Mouse (Mus musculus) liver, embryonic 14.5 days (tissue): ENCODE results near the gene Pithd1.

Experiments used
- CTCF ChIP-seq: IDR thresholded peaks from 2 replicates; pipeline ENCODE4 v1.5.1; 2016; ENCODE audit warnings: antibody characterized with exemption, low read depth, control low read depth
- EP300 ChIP-seq: IDR thresholded peaks from 2 replicates; pipeline ENCODE4 v1.6.1; 2016; ENCODE audit warnings: antibody characterized with exemption, low read depth

DNA sequence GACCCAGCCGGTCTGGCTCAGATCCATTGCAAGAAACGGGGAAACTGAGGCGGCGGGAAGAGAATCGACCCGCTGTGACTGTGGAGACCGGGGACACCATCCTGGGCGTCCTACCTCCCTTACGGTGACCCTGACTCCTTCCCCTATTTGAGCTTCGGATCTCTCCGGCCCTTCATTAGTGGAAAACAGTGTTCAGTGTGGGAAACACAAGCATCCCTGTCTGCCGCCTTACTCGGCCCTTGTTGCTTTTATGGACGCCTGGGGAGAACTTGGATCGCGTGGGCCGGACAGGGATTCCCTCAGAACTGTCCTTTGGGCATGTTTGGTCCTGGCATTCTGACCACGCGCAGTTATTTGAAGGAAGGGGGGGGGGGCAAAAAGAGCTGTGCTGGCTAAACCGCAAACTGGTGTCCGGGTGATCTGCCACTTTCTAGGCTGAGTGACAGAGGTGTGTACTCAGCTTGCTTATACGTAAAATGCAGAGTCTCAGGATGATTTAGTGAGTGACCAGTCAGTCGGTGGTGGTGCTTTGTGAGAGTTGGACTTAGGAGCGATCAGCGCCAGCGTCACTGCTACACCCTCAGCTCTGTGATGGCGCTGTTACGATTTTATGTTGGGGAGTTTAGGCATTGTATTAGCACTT, 40.3 kb downstream of the Pithd1 start:
- TF ChIP-seq CTCF (peak; percentile 16; the same call in 1 of the 2 replicates), EP300 (no peak)
